Mouse (Mus musculus) WW6 (cell line): ENCODE measurements around the gene Zfp661.
"Not testable (repeated sequence)": the region's sequence is repeated elsewhere in the genome, so short reads cannot be mapped to it uniquely, and the experiment has no call there.

Experiments used
- DNase-seq: peaks from one replicate; pipeline ENCODE4 v3.0.0-alpha.2; 2013; ENCODE audit warnings: low read depth, low spot score

Zfp661 gene

DNA sequence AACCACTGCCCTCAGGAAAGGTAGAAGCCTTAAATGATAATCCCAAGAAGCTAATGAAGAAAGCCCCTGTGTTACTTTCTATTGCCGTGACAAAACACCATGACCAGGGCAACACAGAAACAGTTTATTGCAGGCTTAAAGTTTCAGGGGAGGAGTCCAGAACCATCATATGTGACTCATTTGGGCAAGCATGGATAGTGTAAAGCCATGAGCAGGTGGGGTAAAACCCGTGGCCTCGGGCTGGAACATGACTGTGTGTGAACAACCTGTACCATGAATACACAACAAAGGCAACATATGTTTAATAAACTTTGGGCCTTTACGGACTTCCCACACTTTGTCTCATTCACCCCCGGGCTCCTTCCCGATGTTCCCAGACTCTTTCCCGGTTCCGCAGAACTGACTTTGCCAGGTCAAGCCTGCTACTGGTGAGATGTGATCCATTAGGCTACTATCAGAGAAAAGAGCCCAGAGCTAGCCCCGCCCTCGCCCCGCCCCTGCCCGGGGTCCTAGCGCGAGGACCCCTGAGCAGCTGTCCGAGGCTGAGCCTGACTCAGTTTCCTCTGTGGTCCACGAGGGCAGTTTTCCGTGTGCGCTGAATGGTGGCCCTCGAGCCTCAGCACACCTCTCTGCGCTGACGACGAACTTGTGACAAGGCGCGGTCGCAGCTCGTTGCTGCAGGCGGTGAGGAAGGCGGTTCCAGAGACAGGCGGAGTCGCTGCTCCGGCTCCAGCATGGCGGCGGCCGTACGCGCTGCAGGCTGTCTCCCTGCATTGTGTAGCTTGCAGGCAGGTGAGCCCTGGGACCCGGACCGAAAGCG is at the start of gene Zfp661, which contains the start of gene Mrps5:
TSS of gene Zfp661 (minus strand) at position 401 of the 820 bp plus-strand sequence.
TSS of gene Mrps5 (plus strand) at position 529 of the 820 bp plus-strand sequence.
- peak; percentile 50 for DNase-seq

DNA sequence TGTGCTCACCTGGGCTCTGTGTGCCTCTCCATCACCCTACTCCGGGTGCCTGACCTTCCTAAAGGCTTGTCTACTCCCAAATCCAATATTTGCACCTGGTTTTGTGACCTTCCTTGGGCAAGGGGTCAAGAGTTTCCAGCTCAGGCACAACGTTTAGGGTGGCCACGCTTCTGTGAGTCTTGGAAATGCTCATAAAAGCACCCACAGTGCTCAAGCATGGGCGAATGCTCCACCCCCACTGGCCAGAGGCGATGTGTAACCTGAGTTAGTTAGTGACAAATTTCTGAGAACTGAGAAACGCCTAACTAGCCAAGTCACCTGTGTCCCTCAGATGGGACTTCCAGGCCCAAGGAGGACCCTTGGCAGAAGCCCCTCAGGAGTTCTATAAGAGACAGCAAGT is 48.7 kb upstream of the Zfp661 start:
- no peak for DNase-seq

DNA sequence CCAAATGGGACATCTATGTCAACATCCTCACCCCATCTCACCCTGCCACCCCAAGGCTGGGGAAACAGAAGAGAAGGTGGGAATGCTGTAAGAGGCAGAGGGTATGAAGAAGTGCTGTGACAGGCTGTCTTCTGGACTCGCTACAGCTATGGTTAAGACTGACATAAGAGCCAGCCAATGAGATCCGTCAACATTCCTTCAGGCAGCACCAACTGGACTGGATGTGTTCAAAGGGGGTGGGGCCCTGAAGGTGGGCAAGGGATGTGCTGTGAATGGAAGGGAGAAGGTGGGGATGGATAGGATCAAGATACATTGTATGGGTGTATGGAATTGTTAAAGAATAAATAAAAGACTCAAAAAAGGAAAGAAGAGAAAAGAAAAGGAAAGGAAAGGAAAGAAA is 45.7 kb upstream of the Zfp661 start:
- no peak for DNase-seq

DNA sequence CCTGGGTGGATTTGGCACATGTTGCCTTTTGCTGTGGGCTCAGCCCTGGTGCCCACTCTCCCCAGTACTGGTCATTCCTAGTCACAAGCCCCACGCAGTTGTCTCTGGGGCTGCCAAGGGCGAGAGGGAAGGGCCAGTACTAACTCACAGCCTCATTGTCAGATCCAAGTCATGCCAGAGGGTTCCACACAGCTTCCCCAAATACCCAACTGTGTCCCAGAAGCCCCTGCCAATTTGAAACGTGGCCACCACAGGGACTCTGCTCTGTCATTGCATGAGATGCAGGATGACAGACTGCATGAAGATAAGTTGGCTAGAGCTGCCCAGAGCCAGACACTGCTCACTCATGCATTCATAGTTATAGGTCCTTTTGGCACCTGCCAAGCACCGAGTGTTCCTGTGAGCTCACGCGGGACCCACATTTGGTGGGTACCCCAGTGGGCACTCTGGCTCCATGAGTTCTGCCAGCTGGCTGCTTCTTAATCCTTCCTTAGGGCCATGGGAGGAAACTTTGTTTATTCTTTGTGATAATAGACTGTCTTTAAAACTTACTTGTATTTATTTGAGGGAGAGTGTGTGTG is 41.2 kb upstream of the Zfp661 start:
- no peak for DNase-seq

DNA sequence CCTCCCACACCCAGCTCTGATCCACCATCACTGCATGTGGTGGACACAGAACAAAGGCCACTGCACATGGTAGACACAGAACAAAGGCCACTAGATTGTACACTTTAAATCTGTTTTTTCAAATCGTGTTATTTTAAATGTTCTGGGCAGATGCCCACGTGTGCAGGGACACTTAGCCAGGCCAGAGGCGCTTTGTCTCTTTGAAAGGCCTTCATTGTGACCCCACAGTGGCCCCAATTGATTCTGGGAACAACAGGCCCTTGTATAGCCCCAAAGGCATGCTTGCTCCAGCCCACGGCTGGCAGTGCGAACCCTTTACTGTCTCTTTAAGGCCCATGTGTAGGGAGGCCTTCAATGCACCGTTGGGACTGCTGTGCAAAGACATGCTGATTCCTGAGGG is 40.5 kb upstream of the Zfp661 start:
- no peak for DNase-seq

DNA sequence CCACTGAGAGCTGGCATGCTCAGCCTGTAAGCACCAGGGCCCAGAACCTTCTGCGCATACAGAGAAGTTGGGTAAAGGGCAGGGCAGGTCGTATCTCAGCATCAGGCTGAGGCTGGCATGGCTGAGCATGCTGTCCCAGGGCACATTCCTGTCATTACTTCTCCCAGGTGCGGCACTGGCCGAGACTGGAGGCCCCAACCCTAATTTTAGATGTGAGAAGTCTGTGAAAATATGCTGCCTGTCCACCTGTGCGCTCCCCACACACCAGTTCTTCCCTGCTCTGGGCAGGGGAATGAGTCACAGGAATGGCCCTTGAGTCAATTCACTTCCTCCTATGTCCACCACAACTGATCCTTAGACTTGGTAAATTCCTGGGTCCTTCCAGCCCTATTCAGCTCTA is 38.8 kb upstream of the Zfp661 start:
- no peak for DNase-seq

DNA sequence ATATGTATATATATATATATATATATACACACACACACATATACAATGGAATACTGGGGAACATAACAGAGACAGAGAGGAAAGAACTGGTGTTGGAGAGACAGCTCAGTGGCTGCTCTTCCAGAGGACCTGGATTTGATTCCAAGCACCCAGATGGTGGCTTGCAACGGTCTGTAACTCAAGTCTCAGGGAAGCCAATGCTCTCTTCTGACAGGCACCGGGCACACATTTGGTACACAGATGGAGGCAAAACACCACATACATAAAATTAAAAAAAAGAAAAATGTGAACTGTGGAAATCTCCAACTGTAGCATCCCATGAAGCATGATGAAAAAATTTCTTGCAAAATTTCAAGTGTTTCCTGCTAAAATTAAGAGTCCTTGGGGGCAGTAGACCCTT is 37.9 kb upstream of the Zfp661 start:
- no peak for DNase-seq

DNA sequence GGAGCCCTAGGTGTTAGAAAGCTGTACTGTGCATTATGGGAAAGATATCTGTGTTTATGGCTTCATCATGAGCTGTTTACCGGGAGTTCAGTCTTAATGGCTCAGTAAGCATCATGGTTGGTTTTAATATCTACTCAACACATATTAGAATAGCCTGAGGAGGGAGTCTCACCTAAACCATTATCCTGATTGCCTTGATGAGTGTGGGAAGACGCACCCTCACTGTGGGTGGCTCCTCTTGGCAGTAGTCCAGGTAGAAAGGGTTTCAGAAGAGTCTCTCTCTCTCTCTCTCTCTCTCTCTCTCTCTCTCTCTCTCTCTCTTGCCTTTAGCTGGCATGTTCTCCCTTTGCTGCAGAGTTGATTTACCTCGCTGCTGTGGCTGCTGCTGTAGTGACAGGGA is 35.2 kb upstream of the Zfp661 start:
- DNase-seq, result no peak

DNA sequence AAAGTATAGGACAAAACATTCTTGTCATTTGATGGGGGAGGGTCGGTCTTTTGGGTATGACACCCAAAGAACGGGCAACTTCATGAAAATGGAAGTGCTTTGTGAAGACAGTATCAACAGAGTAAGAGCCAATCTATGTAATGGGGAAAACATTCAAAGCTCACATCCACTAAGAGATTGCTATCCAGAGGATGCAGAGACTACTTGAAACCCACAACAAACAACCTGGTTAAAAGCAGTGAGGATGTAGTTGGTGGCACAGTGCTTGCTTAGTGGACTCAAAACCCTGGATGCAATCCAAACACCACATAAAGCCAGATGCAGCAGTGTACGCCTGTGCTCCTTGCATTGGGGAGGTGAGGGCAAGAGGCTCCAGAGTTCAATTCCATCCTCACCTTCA is 32.4 kb upstream of the Zfp661 start:
- no peak for DNase-seq

DNA sequence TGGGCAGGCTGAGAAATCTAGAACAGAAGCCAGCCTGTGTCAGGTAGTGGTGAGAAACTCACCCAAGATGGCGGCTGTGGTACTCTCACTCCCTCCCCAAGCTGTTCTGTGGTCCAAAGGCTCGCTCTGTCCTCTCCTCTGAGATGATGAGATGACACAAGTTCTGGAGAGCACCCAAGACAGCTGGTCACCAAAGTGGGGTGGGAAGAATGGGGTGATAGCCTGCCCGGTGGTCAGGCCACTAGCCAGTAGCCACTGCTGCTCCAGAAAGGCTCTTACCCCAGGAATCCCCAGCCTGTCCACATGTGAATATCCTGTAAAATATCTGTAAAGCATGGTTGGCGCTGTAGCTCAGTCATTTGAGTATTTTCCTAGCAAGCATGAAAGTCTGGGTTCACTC is 25.4 kb upstream of the Zfp661 start:
- DNase-seq, result no peak

DNA sequence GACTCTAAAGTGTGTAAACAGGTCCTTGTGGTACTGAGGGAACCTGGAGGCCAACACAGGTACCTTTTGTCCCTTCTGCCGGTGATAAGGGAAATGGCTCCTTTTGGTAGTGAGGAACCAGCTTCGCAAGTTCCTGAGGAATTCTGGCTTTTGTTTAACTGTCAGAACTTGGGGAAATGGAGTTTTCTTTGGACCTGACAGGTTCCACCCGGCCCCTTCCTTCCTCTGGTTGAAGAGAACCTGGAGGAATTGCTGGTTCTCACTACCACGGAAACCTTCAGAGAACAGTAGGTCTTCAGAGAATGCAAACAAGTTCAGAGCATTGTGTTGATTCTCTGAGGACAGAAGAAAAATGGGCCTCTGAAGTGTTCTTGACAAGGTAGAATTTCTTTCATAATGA is 24.5 kb upstream of the Zfp661 start:
- DNase-seq, result no peak

DNA sequence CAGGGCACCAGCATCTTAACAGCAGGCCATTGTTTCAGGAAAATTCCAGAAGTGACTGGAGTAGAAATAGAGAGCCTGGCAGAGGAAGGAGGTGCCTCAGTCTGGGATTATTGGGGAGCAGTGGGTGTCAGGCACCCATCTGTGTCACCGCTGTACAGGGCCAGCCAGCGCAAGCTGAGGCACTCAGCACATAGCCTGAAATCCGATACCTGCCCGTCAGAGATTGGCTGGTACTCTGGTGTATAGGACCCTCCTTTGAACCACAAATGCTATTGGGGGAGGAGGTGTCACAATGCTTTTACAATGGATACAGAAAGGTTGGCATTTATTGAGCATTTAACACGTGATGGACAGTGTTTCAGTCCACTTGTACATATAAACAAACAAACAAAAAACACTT is 22.1 kb upstream of the Zfp661 start:
- no peak for DNase-seq

DNA sequence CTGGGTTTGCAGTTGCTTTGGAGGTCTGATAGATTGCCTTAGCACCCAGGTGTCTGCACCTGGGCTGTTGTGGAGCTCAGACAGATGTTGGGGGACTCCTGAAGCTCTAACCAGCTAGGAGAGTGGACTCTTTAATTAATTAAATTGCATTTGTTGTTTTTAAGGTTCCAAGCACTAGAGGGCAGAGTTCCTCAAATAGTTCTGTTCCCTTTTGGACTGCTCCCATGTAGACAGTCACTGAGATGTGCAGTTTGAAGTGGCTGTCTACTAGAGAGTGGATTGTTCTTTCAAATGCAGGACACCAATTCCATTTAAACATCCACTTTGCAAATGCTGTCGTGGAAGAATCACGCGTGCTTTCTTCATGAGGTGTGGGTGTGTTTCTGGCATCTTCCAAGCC is 21.3 kb upstream of the Zfp661 start:
- no peak for DNase-seq

DNA sequence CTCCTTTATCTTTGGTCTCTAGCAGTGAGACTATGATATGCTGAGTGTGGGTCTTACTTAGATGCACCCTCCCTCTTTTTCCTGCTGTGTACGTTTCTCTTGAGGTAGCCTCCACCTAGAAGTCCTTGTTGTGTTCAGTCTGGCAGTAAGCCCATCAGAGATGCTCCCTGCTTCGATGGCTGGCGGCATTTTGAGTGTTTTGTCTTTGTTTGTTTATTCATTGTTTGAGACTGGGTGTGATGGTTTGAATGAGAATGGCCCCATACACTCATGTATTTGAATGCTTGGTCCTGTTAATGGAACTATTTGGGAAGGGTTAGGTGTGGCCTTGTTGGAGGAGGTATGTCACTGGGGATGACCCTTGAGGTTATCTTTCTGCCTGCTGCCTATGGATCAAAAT is 18.3 kb upstream of the Zfp661 start:
- no peak for DNase-seq

DNA sequence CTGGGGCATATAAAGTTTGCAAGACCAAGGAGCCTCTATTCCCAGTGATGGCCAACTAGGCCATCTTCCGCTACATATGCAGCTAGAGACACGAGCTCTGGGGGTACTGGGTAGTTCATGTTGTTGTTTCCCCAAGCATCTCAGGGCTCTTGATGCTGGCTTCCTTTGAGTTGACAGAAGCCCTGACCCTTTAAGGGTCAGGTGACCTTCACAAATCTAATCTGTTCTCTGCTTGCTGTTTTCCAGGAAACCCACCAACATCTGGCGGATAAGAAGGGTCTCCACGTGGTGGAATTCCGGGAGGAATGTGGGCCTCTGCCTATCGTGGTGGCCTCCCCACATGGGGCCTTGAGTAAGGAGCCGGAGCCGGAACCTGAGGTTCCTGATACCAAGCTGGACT is 16.5 kb upstream of the Zfp661 start:
- DNase-seq, result not testable (repeated sequence)

DNA sequence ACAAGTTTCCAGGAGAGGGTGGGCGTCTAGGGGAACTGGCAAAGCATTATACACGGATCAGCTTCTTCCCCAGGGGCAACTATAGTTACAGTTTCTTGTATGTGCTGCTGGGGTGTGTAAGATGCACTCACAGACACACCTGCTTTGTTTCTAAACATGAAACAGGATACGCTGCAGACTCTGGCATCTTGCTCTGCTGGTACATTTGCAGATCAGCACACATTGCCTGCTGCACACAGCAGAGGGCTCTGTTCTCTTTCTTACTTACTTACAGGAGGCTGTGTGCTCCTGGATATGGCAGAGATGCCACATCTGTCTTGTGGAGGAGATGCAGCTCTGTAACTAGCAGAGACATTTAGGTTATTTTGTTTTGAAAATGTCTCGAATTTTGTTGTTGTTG is 3.9 kb upstream of the Zfp661 start:
- DNase-seq, result no peak

DNA sequence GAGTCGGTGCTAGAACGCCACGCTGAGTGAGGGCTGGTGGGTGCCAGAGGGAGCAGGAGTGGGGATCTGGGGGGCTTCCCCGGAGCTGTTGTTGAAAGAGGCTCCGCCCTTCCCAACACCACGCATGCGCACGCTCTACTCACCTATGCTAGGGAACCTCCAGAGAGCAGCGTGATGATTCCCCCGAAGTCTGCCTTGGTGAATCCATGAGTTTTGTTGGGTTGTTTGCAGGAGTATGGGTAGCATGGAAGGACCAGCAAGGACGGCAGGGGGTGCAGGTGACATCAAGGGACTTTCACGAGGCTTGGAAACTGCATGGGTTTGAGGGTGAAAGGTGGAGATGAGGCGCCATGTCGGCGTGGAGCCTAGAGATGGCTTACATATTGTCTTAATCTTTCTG is 3.3 kb upstream of the Zfp661 start:
- DNase-seq, result no peak

DNA sequence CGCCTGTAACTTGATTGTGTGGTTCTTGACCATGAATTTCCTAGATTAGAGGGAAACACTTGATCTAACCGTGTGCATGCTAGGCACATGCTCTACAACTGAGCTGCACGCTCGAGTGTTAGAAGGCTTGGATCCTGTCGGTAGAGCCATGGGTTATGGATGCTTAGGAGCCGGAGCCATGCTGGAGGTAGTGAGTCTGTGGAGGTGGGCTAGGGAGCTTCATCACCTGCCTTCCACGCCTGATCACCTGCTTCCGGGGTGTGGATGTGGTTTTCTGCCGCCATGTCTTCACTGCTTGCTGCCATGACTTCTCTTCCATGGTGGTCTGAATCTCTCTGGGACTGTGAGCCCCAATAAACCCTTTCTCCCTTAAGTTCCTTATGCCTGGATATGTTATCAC is 2.0 kb upstream of the Zfp661 start:
- DNase-seq, result no peak

DNA sequence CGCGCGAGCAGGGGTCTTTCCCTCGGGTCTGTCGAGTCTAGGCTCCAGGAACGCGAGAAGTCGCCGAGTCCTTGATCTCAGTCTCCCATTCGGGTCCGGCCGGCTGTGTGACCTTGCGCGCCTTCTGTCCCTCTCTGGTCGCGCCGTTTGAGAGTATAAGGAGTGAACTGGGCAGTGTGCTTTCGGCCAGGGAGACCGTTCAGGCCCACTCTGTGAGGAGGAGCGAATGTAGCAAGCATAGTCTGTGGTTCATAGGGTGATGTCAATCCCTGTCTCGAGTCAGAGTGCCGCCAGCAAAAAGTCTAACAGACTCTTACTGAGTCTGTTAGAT is 585 bp upstream of the Zfp661 start:
- no peak for DNase-seq

DNA sequence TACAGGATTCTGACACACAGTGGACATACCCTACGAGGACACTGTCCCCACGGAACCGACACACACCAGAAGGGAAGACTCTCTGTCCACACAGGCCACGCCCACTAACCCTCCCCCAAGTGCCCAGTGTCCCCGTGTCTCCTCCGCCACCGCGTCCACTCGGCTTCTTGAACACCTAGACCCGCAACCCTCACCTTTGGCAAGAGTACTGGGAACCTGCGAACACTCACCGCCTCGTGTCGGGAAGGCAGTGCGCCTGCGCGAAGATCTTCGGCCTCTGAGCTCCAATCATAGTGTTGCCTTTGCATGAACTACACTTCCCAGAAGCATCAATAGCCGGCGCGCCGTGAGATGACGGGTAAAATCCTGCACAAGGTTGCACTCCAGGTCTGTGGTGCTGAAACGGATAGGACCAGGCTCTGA is 2.4 kb downstream of the Zfp661 start:
- peak; percentile 89 for DNase-seq

DNA sequence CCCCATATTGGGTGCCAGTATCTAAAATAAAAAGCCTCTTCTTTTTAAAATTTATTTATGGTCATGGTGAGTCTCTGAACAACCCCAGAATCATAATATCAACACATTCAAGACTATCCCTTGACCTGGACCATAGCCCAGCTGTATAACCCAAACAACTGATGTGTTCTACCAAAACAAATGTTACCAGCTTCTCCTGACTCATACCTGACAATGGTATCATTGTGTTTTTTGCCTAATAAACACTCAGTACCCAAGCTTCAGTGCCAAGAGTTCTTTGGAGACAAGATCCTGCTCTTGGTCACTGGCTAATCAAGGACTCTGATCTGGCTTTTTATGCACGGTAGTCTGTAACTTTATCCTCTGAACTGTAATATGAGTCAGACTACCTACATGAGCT is 13.6 kb downstream of the Zfp661 start:
- no peak for DNase-seq

DNA sequence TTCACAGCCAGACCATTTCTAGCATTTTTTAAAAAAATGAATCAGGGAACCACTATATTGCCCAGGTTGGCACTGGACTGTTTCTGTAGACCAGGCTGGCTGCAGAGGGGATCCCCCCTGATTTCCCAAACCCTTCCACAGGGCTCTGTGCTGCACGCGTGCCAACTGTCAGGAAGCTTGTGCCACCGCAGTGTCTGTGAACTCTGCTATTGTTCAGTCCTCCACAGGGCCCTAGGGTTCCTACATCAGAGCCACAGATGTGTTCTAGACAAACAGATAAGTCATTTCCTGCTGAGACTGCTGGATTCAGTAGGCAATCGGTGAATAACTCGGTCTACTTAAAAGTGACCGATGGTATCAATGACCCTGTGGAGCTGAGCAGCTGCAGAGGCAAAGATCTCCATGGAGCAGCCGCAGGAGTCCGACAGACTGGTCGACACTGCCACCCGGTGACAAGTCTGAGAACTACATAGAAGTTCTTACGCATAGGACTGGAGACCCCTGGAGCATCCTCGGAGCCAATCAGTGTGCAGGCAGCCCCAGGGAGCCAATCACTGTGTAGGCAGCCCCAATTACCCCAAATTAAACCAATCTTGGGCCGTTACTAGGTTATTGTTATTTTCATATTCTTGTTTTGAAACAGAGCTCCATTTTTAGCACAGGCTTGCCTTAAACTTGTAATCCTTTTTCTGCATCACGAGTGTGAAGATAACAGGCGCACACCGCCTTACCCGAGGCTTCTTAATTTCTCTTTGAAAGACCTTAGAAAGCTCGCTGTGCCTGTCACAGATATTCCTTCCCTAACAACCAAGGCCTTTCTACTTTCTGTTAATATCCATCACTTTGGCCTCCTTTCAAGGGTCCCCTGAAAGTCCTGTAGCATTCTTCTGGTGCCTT is 27.6 kb downstream of the Zfp661 start:
- DNase-seq, result peak; percentile 71

DNA sequence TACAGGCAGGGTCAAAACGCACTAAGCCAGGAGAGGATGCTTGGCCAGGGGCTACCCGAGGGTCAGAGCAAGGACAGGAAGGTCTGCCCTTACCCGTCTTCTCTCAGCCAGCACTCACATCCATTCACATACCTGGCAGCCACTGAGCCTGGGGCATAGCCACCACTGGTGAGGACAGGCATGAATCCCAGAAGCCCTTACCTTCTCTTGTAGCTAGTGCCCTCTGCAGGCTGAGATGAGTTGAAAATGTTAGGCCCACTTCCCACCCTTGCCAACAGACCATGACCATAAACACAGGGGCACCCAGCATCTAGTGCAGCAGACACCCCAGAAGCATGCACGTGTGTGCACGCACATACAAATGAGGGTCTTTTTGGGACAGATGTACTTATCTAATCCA is 35.8 kb downstream of the Zfp661 start:
- no peak for DNase-seq
